Mouse (Mus musculus) stomach, postnatal 0 days (tissue): ENCODE measurements around the gene Hhex.

ENCODE experiments used
- CTCF ChIP-seq: IDR thresholded peaks from 2 replicates; pipeline ENCODE4 v1.5.1; 2016; ENCODE audit warnings: antibody characterized with exemption, low read depth, mild to moderate bottlenecking, moderate library complexity
- EP300 ChIP-seq: optimal IDR thresholded peaks from 2 replicates; pipeline ENCODE3; 2016; ENCODE audit warnings: antibody characterized with exemption

- TF ChIP-seq EP300 (no peak), CTCF (no peak)
Measured at GRCm38 (mm10) chr19:37435853-37436174, 1.2 kb downstream of the Hhex start.
